Mouse (Mus musculus) spleen, postnatal 10 days (tissue): ENCODE measurements around the gene Gm21833.
"Not testable (repeated sequence)": the region's sequence is repeated elsewhere in the genome, so short reads cannot be mapped to it uniquely, and the experiment has no call there.

Experiments
- DNase-seq, 2 experiments: peaks; one replicate each; pipeline ENCODE4 v3.0.0; 2021 to 2022; ENCODE audit warnings: low spot score in 2 of 2

Gene Gm21833

GRCm38 (mm10) chr16:82828082-82828481 lies at the start of gene Gm21833:
Gm21833 (plus strand) TSS chr16:82828382.
- not testable (repeated sequence) for DNase-seq

DNA sequence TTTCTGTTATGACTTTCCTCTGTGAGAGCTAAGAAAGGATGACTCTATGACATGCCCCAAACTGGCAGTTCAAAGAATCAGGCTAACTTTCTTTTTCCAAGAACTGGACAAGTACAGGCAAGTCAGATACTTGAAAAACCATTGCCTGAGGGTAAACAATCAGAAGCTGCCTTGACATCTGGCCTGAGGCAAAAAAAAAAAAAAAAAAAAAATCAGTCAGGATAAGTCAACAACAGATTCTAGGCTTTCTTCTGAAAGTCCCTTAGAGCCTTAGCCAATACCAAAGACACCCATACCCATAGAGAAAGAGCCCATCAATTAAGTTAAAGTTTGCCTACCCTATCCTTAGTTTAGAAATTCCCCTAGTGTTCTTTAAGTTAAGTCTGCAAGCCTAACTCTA lies 38.7 kb upstream of the Gm21833 start:
- DNase-seq: no peak

- no peak for DNase-seq
Measured at GRCm38 (mm10) chr16:82796489-82796888, 31.7 kb upstream of the Gm21833 start.

GRCm38 (mm10) chr16:82815255-82815654 lies 12.9 kb upstream of the Gm21833 start:
- DNase-seq: no peak

GRCm38 (mm10) chr16:82816615-82817014 lies 11.6 kb upstream of the Gm21833 start:
- DNase-seq: no peak

- DNase-seq: no peak
Measured at GRCm38 (mm10) chr16:82855752-82856151, 27.6 kb downstream of the Gm21833 start.

GRCm38 (mm10) chr16:82864590-82864989 lies 36.4 kb downstream of the Gm21833 start:
- no peak for DNase-seq
